Comparison of ENCODE assay signal across 15 mouse cellular contexts in the genomic region with DNA sequence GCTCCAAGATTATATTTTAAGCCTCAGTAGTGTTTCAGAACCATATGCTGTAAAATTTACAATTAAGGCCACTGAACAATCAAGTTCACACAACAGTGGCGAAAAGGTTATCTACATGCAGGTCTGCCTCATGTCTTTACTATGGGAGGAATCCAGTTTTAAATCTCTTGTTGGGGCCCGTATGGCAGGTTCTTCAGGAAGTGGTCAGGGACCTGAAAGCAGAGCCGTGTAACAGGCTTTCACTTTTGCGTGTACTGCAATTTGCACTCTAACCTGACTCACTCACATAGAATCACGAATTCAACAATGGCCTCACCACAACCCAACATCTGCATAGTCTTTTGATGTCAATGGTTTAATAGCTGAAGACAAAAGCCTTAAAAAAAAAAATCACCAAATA.
DNase-seq lines count a peak whose midpoint lies in the region; ATAC-seq and TF ChIP-seq lines count a peak whose summit lies in the region.
"Had no signal": no experiment of that assay in that cellular context is flagged by ENCODE, and none has a peak within 500 bp of the region (broad histone marks: within the 10 kb centered on the region; RNA-seq: fewer than 3 reads in every experiment).

No protein-coding gene starts in this region.

- no peak overlapping the region for H3K27ac ChIP-seq in stomach, postnatal 0 days (replicated peaks)
- H3K27ac ChIP-seq: heart, embryonic 10.5 days; hindbrain, embryonic 12.5 days; liver, embryonic 15.5 days had no signal

- no peaks in the 10 kb centered on the region for H3K27me3 ChIP-seq in stomach, postnatal 0 days (ENCODE audit: control insufficient read depth, insufficient read depth, low read length)
- H3K27me3 ChIP-seq: hindbrain, embryonic 12.5 days; liver, embryonic 15.5 days had no signal

- no peak overlapping the region for H3K4me3 ChIP-seq in stomach, postnatal 0 days (ENCODE audit: low read depth, low read length)
- H3K4me3 ChIP-seq: heart, embryonic 10.5 days; hindbrain, embryonic 12.5 days; liver, embryonic 15.5 days had no signal

- H3K9ac ChIP-seq in stomach, postnatal 0 days (ENCODE audit: low read length): no peak overlapping the region
- H3K9ac ChIP-seq: hindbrain, embryonic 12.5 days; liver, embryonic 15.5 days had no signal

- ATAC-seq in granulocyte monocyte progenitor cell, adult 5-6 weeks (replicated peaks; ENCODE audit: poor library complexity, severe bottlenecking): peak; percentile 34
- peak; percentile 66 for ATAC-seq in stomach, postnatal 0 days (ENCODE audit: low FRiP score, low TSS enrichment)
- ATAC-seq: midbrain, embryonic 16.5 days had no signal

- no peak for TF ChIP-seq CTCF in stomach, postnatal 0 days (IDR thresholded peaks at IDR 0.05; ENCODE audit: low read depth)

- no peaks in the 10 kb centered on the region for H3K4me1 ChIP-seq in stomach, postnatal 0 days (replicated peaks; ENCODE audit: control insufficient read depth, insufficient read depth)
- H3K4me1 ChIP-seq: heart, embryonic 10.5 days; hindbrain, embryonic 12.5 days; liver, embryonic 15.5 days had no signal

- TF ChIP-seq EP300 in stomach, postnatal 0 days (optimal IDR thresholded peaks at IDR 0.05): no peak

- DNase-seq in lung, postnatal 36 days: peak; percentile 27
- DNase-seq in lung, postnatal 10 days: no peak
- peak; percentile 43 for DNase-seq in CD4-positive, CD25-positive, alpha-beta regulatory T cell, adult 2 months (ENCODE audit: low read depth, low spot score)
- peak; percentile 21 for DNase-seq in stomach, postnatal 0 days (ENCODE audit: low spot score)
- no peak for DNase-seq in layer of hippocampus, adult 8-10 months (ENCODE audit: low spot score in 2 of 2)
- DNase-seq in left cerebral cortex, adult 18-20 months (ENCODE audit: low spot score in 2 of 2): no peak
- DNase-seq in cerebellum, adult 18-20 months: no peak
- DNase-seq: kidney, adult 18-20 months; right cerebral cortex, postnatal 4 days had no signal

- no peaks in the 10 kb centered on the region for H3K9me3 ChIP-seq in stomach, postnatal 0 days (ENCODE audit: control insufficient read depth, low read length)
- H3K9me3 ChIP-seq: G1E; heart, embryonic 10.5 days; hindbrain, embryonic 12.5 days; liver, embryonic 15.5 days had no signal

- H3K36me3 ChIP-seq in stomach, postnatal 0 days (ENCODE audit: control insufficient read depth, insufficient read depth, low read length): no peaks in the 10 kb centered on the region
- H3K36me3 ChIP-seq: G1E; heart, embryonic 10.5 days; hindbrain, embryonic 12.5 days; liver, embryonic 15.5 days had no signal

- no peak overlapping the region for H3K4me2 ChIP-seq in stomach, postnatal 0 days (replicated peaks; ENCODE audit: low read depth)
- H3K4me2 ChIP-seq: hindbrain, embryonic 12.5 days; liver, embryonic 15.5 days had no signal

- 47% methylated on average over 5 of the region's 5 CpGs for WGBS in stomach, postnatal 0 days

Comparison
In these comparisons a context has a peak if more than half of its experiments do, and no peak if none do; other contexts are left out.
1. DNase-seq: peak in lung, postnatal 36 days (single experiment), CD4-positive, CD25-positive, alpha-beta regulatory T cell, adult 2 months (single experiment) and stomach, postnatal 0 days (single experiment); none in lung, postnatal 10 days (single experiment), layer of hippocampus, adult 8-10 months (0 of 2), left cerebral cortex, adult 18-20 months (0 of 2) and cerebellum, adult 18-20 months (0 of 2).